Mouse (Mus musculus) stomach, embryonic 15.5 days (tissue): ENCODE measurements around the gene H2-Q2. TPM values are rescaled to one million over a fixed set of nuclear protein-coding genes. Genes with fewer than 3 reads are reported as not detected.
"Not testable (repeated sequence)": the region's sequence is repeated elsewhere in the genome, so short reads cannot be mapped to it uniquely, and the experiment has no call there.

Experiments used
- ATAC-seq: fragments of 200-750 bp; cut with Nextera tagmentation; 2 replicates; pipeline ENCODE4 v1.8.0; 2017; ENCODE audit warnings: low read depth, moderate number of reproducible peaks, moderate TSS enrichment; ENCODE audit not compliant: insufficient read depth, low FRiP score
- H3K27ac ChIP-seq: fragments of 300-500 bp; sonication (generic); 2 replicates; pipeline ENCODE4 v1.5.1; 2015; ENCODE audit warnings: mild to moderate bottlenecking, inconsistent platforms
- H3K27me3 ChIP-seq: fragments of 300-500 bp; sonication (generic); replicated peaks from 2 replicates; pipeline ENCODE4 v1.6.1; 2015; ENCODE audit warnings: inconsistent platforms
- H3K36me3 ChIP-seq: fragments of 300-500 bp; sonication (generic); 2 replicates; pipeline ENCODE4 v1.6.1; 2015; ENCODE audit warnings: inconsistent platforms
- H3K4me1 ChIP-seq: fragments of 300-500 bp; sonication (generic); 2 replicates; pipeline ENCODE4 v1.6.1; 2015; ENCODE audit warnings: inconsistent platforms
- H3K4me2 ChIP-seq: fragments of 300-500 bp; sonication (generic); 2 replicates; pipeline ENCODE4 v1.6.1; 2015; ENCODE audit warnings: mild to moderate bottlenecking, inconsistent platforms
- H3K4me3 ChIP-seq: fragments of 300-500 bp; sonication (generic); replicated peaks from 2 replicates; pipeline ENCODE4 v1.5.1; 2015; ENCODE audit warnings: inconsistent platforms
- H3K9ac ChIP-seq: fragments of 300-500 bp; sonication (generic); 2 replicates; pipeline ENCODE4 v1.6.1; 2015; ENCODE audit warnings: inconsistent platforms
- H3K9me3 ChIP-seq: fragments of 300-500 bp; sonication (generic); 2 replicates; pipeline ENCODE4 v1.6.1; 2016; ENCODE audit warnings: inconsistent platforms
- WGBS: fragments of 180-500 bp; shearing (Covaris S2); methylation state at CpG from one replicate; pipeline ENCODE4 v1.1.7; 2015; 5-methylcytosine and 5-hydroxymethylcytosine counted together
- polyA plus RNA-seq: library from polyadenylated mRNA; unstranded; fragments of >200 nt; fragmentation: Nextera tagmentation; extraction: Ambion mirVana; gene quantifications from 2 replicates; pipeline ENCODE4 v1.2.1, GENCODE M21; 2015

Gene H2-Q2
- polyA plus RNA-seq, 1 experiment from 2014 or later = 15.1 TPM

- not testable (repeated sequence) for H3K27me3 ChIP-seq, H3K9ac ChIP-seq, H3K4me3 ChIP-seq, H3K27ac ChIP-seq, H3K9me3 ChIP-seq, H3K36me3 ChIP-seq, H3K4me1 ChIP-seq, H3K4me2 ChIP-seq, ATAC-seq
- WGBS = 4% methylated on average over 7 of the region's 7 CpGs
Observed at GRCm38 (mm10) chr17:35389796-35390195, 47.8 kb downstream of the H2-Q2 start.

DNA sequence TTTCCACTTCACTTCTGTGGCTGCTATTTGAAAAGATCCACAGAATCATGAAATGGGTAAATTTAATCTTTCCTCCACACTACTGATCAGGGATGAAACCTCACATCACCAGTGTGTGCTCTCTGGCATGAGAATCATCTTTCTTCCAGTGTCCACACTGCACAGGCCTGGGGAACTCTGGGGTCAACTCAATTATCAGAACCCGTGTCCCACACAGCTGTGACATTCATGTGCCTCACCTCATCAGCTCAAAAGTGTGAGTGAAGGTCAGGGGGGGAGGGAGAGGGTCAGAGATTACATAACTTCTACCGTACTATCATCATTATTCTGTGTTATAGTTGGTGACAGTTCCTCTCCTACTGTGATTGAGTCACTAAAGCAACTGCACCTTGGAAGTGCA is 50.6 kb downstream of the H2-Q2 start:
- H3K4me2 ChIP-seq, H3K4me3 ChIP-seq, H3K4me1 ChIP-seq, ATAC-seq, H3K27ac ChIP-seq, H3K9me3 ChIP-seq, H3K36me3 ChIP-seq, H3K9ac ChIP-seq, H3K27me3 ChIP-seq: not testable (repeated sequence)
- 63% methylated on average over 2 of the region's 2 CpGs for WGBS

DNA sequence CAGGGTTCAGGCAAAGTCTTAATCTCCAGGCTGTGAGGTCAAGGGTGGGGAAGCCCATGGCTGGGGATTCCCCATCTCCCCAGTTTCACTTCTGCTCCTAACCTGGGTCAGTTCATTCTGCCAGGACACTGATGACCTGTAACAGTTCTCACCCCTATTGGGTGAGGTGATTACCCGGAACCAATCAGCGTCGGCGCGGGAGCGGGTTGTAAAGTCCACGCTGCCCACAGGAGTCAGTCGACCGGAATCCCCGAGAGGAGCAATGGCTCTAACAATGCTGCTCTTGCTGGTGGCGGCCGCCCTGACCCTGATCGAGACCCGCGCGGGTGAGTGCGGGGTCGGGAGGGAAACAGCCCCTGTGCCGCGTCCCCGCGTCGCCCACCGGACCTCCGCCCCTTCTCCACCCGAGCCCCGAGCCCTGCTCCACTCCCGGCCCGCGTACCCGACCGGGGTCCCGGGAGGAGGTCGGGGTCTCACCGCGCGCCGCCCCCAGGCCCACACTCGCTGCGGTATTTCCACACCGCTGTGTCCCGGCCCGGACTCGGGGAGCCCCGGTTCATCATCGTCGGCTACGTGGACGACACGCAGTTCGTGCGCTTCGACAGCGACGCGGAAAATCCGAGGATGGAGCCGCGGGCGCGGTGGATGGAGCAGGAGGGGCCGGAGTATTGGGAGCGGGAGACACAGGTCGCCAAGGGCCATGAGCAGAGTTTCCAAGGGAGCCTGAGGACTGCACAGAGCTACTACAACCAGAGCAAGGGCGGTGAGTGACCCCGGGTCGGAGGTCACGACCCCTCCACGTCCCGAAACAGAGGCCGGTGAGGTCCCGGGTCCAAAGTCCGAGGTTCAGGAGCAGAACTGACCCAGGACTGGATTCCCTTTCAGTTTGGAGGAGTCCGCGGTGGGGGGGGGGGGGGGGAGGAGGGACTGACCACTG is 52.1 kb downstream of the H2-Q2 start:
- Histone ChIP-seq H3K4me3 (peak overlapping the region; percentile 23), H3K4me2 (peak overlapping the region; percentile 49)
- H3K27ac ChIP-seq, H3K9ac ChIP-seq, H3K36me3 ChIP-seq, H3K4me1 ChIP-seq, H3K27me3 ChIP-seq, H3K9me3 ChIP-seq: not testable (repeated sequence)
- WGBS = 3% methylated on average over 51 of the region's 75 CpGs
- ATAC-seq = peak; percentile 84

Other genes starting within 250 kb of the H2-Q2 start
- not detected in 2 replicates for gene Ly6g5c, start 234.0 kb upstream of the H2-Q2 start, polyA plus RNA-seq
- 0.69 and 0.85 TPM in 2 replicates for gene Ly6g5b, start 226.8 kb upstream of the H2-Q2 start, polyA plus RNA-seq
- 17.4 and 19.1 TPM in 2 replicates for gene Gpank1, start 220.8 kb upstream of the H2-Q2 start, polyA plus RNA-seq
- 251 and 262 TPM in 2 replicates for gene Csnk2b, start 220.2 kb upstream of the H2-Q2 start, polyA plus RNA-seq
- gene D17H6S53E, start 215.9 kb upstream of the H2-Q2 start, polyA plus RNA-seq = 11.9 and 12.2 TPM in 2 replicates
- gene Apom, start 210.2 kb upstream of the H2-Q2 start, polyA plus RNA-seq = 21.2 and 47.5 TPM in 2 replicates
- gene Bag6, start 207.1 kb upstream of the H2-Q2 start, polyA plus RNA-seq = 42.2 and 48.0 TPM in 2 replicates
- gene Prrc2a, start 177.3 kb upstream of the H2-Q2 start, polyA plus RNA-seq = 148 and 172 TPM in 2 replicates
- 18.7 and 21.9 TPM in 2 replicates for gene Aif1, start 166.2 kb upstream of the H2-Q2 start, polyA plus RNA-seq
- 23.7 and 25.1 TPM in 2 replicates for gene Lst1, start 153.8 kb upstream of the H2-Q2 start, polyA plus RNA-seq
- 3.7 and 5.5 TPM in 2 replicates for gene Ltb, start 147.8 kb upstream of the H2-Q2 start, polyA plus RNA-seq
- gene Tnf, start 140.2 kb upstream of the H2-Q2 start, polyA plus RNA-seq = 0.18 and 0.28 TPM in 2 replicates
- gene Lta, start 136.9 kb upstream of the H2-Q2 start, polyA plus RNA-seq = 0.77 and 0.83 TPM in 2 replicates
- gene Gm16181, start 121.4 kb upstream of the H2-Q2 start, polyA plus RNA-seq = 0.86 TPM in 1 of 2 replicates, not detected in the other
- gene Atp6v1g2, start 108.6 kb upstream of the H2-Q2 start, polyA plus RNA-seq = 5.1 and 5.9 TPM in 2 replicates
- 12.5 and 14.1 TPM in 2 replicates for gene Nfkbil1, start 106.5 kb upstream of the H2-Q2 start, polyA plus RNA-seq
- gene Ddx39b, start 100.5 kb upstream of the H2-Q2 start, polyA plus RNA-seq = 361 and 392 TPM in 2 replicates
- gene H2-D1, start 79.5 kb upstream of the H2-Q2 start, polyA plus RNA-seq = 135 and 148 TPM in 2 replicates
- 0.92 and 1.4 TPM in 2 replicates for gene H2-Q1, start 21.8 kb upstream of the H2-Q2 start, polyA plus RNA-seq
- gene H2-Q4, start 37.4 kb downstream of the H2-Q2 start, polyA plus RNA-seq = 4.8 and 4.9 TPM in 2 replicates
- gene H2-Q6, start 82.6 kb downstream of the H2-Q2 start, polyA plus RNA-seq = 1.3 and 1.7 TPM in 2 replicates
- 4.8 and 5.6 TPM in 2 replicates for gene H2-Q7, start 96.9 kb downstream of the H2-Q2 start, polyA plus RNA-seq
- 16.3 and 29.3 TPM in 2 replicates for gene H2-Q10, start 127.8 kb downstream of the H2-Q2 start, polyA plus RNA-seq
- 0.13 TPM in 1 of 2 replicates, not detected in the other for gene Pou5f1, start 163.8 kb downstream of the H2-Q2 start, polyA plus RNA-seq
- 76.2 and 78.4 TPM in 2 replicates for gene Tcf19, start 174.6 kb downstream of the H2-Q2 start, polyA plus RNA-seq
- gene Cchcr1, start 174.9 kb downstream of the H2-Q2 start, polyA plus RNA-seq = 19.7 and 20.1 TPM in 2 replicates
- 0.74 and 1.0 TPM in 2 replicates for gene Psors1c2, start 191.0 kb downstream of the H2-Q2 start, polyA plus RNA-seq
- gene Cdsn, start 209.9 kb downstream of the H2-Q2 start, polyA plus RNA-seq = 0.31 and 2.1 TPM in 2 replicates
- 10.2 and 36.1 TPM in 2 replicates for gene 2300002M23Rik, start 225.2 kb downstream of the H2-Q2 start, polyA plus RNA-seq